Mouse (Mus musculus) CH12.LX (cell line): Measurements from ENCODE around the gene Tlr3. TPM values are rescaled to one million over a fixed set of nuclear protein-coding genes. Genes with fewer than 3 reads are reported as not detected.

Source experiments
- DNase-seq: peaks from one replicate; pipeline ENCODE4 v3.0.0-alpha.2; 2013; ENCODE audit errors: extremely low read depth
- H3K27ac ChIP-seq: 2 replicates; pipeline ENCODE4 v1.5.1; 2012; ENCODE audit warnings: low read depth, mild to moderate bottlenecking, control low read depth, moderate library complexity; ENCODE audit not compliant: insufficient read depth
- H3K27me3 ChIP-seq: replicated peaks from 2 replicates; pipeline ENCODE3; 2012; ENCODE audit warnings: inconsistent platforms
- H3K36me3 ChIP-seq, 2 experiments: replicated peaks in 1 of 2; 2 replicates each; pipeline versions ENCODE3 to v1.6.1; 2012; ENCODE audit warnings: inconsistent platforms in 1 of 2, low read length in 1 of 2, mild to moderate bottlenecking in 1 of 2, mixed read lengths in 1 of 2, moderate library complexity in 1 of 2; ENCODE audit not compliant: control insufficient read depth in 1 of 2, insufficient read depth in 1 of 2
- H3K4me1 ChIP-seq, 2 experiments: 2 replicates each; pipeline ENCODE4 v1.6.1; 2012; ENCODE audit warnings: inconsistent platforms in 1 of 2, moderate library complexity in 1 of 2; ENCODE audit not compliant: insufficient read depth in 2 of 2, control insufficient read depth in 1 of 2
- H3K4me2 ChIP-seq: 2 replicates; pipeline ENCODE4 v1.6.1; 2012; ENCODE audit warnings: low read depth, mild to moderate bottlenecking, control low read depth; ENCODE audit not compliant: poor library complexity, insufficient read depth, severe bottlenecking
- H3K4me3 ChIP-seq, 3 experiments: fragments of 150-350 bp in 1 of 3; sonication (generic) in 1 of 3; replicated peaks in 1 of 3; 2 replicates each; pipeline versions ENCODE3 to v1.5.1; 2011 to 2012; ENCODE audit warnings: low read depth in 2 of 3, low read length in 2 of 3, mild to moderate bottlenecking in 2 of 3, moderate library complexity in 2 of 3, control low read depth in 1 of 3, improper control_type of control experiment in 1 of 3, inconsistent platforms in 1 of 3, mixed read lengths in 1 of 3; ENCODE audit not compliant: poor library complexity in 1 of 3
- H3K79me2 ChIP-seq: replicated peaks from 2 replicates; pipeline ENCODE4 v1.6.1; 2012; ENCODE audit warnings: mild to moderate bottlenecking, moderate library complexity; ENCODE audit not compliant: control insufficient read depth, poor library complexity, insufficient read depth, severe bottlenecking; ENCODE audit errors: extremely low read depth
- H3K9ac ChIP-seq: 2 replicates; pipeline ENCODE4 v1.6.1; 2012; ENCODE audit warnings: low read depth, mild to moderate bottlenecking, control low read depth, moderate library complexity; ENCODE audit not compliant: insufficient read depth
- H3K9me3 ChIP-seq: replicated peaks from 2 replicates; pipeline ENCODE3; 2012; ENCODE audit warnings: low read length, inconsistent platforms, mixed read lengths
- BHLHE40 ChIP-seq: IDR thresholded peaks from 2 replicates; pipeline ENCODE4 v1.6.1; 2011; ENCODE audit warnings: mild to moderate bottlenecking, low read depth, low read length, improper control_type of control experiment
- CHD2 ChIP-seq: IDR thresholded peaks from 2 replicates; pipeline ENCODE4 v1.6.1; 2011; ENCODE audit warnings: low read length, improper control_type of control experiment
- CTCF ChIP-seq, 2 experiments: IDR thresholded peaks in 1 of 2; conservative IDR thresholded peaks in 1 of 2; 2 replicates each; pipeline ENCODE4 v1.5.1; 2011 to 2012; ENCODE audit warnings: low read depth in 2 of 2, low read length in 2 of 2, improper control_type of control experiment in 1 of 2, inconsistent platforms in 1 of 2, mild to moderate bottlenecking in 1 of 2, moderate library complexity in 1 of 2
- ELF1 ChIP-seq: IDR thresholded peaks from 2 replicates; pipeline ENCODE4 v1.6.1; 2014; ENCODE audit warnings: low read depth, mild to moderate bottlenecking, inconsistent platforms, low read length, improper control_type of control experiment
- EP300 ChIP-seq: IDR thresholded peaks from 2 replicates; pipeline ENCODE4 v1.6.1; 2011; ENCODE audit warnings: low read length, improper control_type of control experiment
- ETS1 ChIP-seq: conservative IDR thresholded peaks from 2 replicates; pipeline ENCODE4 v1.6.1; 2012; ENCODE audit warnings: low read depth, mild to moderate bottlenecking, inconsistent platforms, low read length, improper control_type of control experiment, moderate library complexity
- GABPA ChIP-seq: IDR thresholded peaks from 2 replicates; pipeline ENCODE4 v1.6.1; 2012; ENCODE audit warnings: low read depth, low read length, improper control_type of control experiment, inconsistent platforms; ENCODE audit not compliant: insufficient replicate concordance
- HCFC1 ChIP-seq: IDR thresholded peaks from 2 replicates; pipeline ENCODE4 v1.6.1; 2012; ENCODE audit warnings: low read depth, mild to moderate bottlenecking, inconsistent platforms, low read length, improper control_type of control experiment
- JUN ChIP-seq: IDR thresholded peaks from 2 replicates; pipeline ENCODE4 v1.6.1; 2011; ENCODE audit warnings: low read depth, mild to moderate bottlenecking, low read length, improper control_type of control experiment, moderate library complexity; ENCODE audit not compliant: insufficient read depth
- MAZ ChIP-seq: IDR thresholded peaks from 2 replicates; pipeline ENCODE4 v1.6.1; 2012; ENCODE audit warnings: low read depth, mild to moderate bottlenecking, inconsistent platforms, low read length, improper control_type of control experiment, moderate library complexity
- MEF2A ChIP-seq: IDR thresholded peaks from 2 replicates; pipeline ENCODE4 v1.6.1; 2014; ENCODE audit warnings: low read depth, mild to moderate bottlenecking, inconsistent platforms, low read length, improper control_type of control experiment, borderline replicate concordance
- MXI1 ChIP-seq: IDR thresholded peaks from 2 replicates; pipeline ENCODE4 v1.6.1; 2011; ENCODE audit warnings: mild to moderate bottlenecking, low read depth, low read length, improper control_type of control experiment
- NELFE ChIP-seq: IDR thresholded peaks from 2 replicates; pipeline ENCODE4 v1.6.1; 2011; ENCODE audit warnings: low read depth, low read length, improper control_type of control experiment
- NRF1 ChIP-seq: IDR thresholded peaks from 2 replicates; pipeline ENCODE4 v1.6.1; 2014; ENCODE audit warnings: low read depth, mild to moderate bottlenecking, inconsistent platforms, low read length, improper control_type of control experiment, moderate library complexity
- POLR2A ChIP-seq: IDR thresholded peaks from 2 replicates; pipeline ENCODE4 v1.6.1; 2011; ENCODE audit warnings: low read depth, mild to moderate bottlenecking, improper control_type of control experiment, low read length
- POLR2AphosphoS2 ChIP-seq: IDR thresholded peaks from 2 replicates; pipeline ENCODE4 v1.6.1; 2011; ENCODE audit warnings: low read depth, low read length, improper control_type of control experiment
- RAD21 ChIP-seq: IDR thresholded peaks from 2 replicates; pipeline ENCODE4 v1.6.1; 2011; ENCODE audit warnings: low read depth, mild to moderate bottlenecking, low read length, improper control_type of control experiment, moderate library complexity
- RCOR1 ChIP-seq: conservative IDR thresholded peaks from 2 replicates; pipeline ENCODE4 v1.6.1; 2012; ENCODE audit warnings: low read depth, mild to moderate bottlenecking, inconsistent platforms, low read length, improper control_type of control experiment
- SIN3A ChIP-seq: IDR thresholded peaks from 2 replicates; pipeline ENCODE4 v1.6.1; 2012; ENCODE audit warnings: low read length, improper control_type of control experiment, inconsistent platforms
- SMC3 ChIP-seq: IDR thresholded peaks from 2 replicates; pipeline ENCODE4 v1.6.1; 2011; ENCODE audit warnings: low read depth, low read length, improper control_type of control experiment
- TBP ChIP-seq: conservative IDR thresholded peaks from 2 replicates; pipeline ENCODE4 v1.6.1; 2011; ENCODE audit warnings: low read depth, low read length, improper control_type of control experiment
- UBTF ChIP-seq: IDR thresholded peaks from 2 replicates; pipeline ENCODE4 v1.6.1; 2012; ENCODE audit warnings: low read depth, mild to moderate bottlenecking, inconsistent platforms, low read length, improper control_type of control experiment, moderate library complexity
- ZC3H11A ChIP-seq: IDR thresholded peaks from 2 replicates; pipeline ENCODE4 v1.6.1; 2012; ENCODE audit warnings: low read depth, mild to moderate bottlenecking, inconsistent platforms, low read length, improper control_type of control experiment
- ZMIZ1 ChIP-seq: IDR thresholded peaks from 2 replicates; pipeline ENCODE4 v1.6.1; 2012; ENCODE audit warnings: low read depth, mild to moderate bottlenecking, inconsistent platforms, low read length, improper control_type of control experiment
- dilution Hi-C: fragments of 300-500 bp; cut with MboI; formaldehyde crosslinking; loops from 2 replicates; pipeline ENCODE4 v1.14.3; 2020; ENCODE audit warnings: low sequenced_read_pairs; ENCODE audit not compliant: extremely low pct_unique_long_range_greater_than_20kb, extremely low pct_ligation_motif_present
- in situ Hi-C: fragments of 300-500 bp; cut with MboI; formaldehyde crosslinking; loops from 3 replicates; pipeline ENCODE4 v1.14.3; 2019; ENCODE audit warnings: low sequenced_read_pairs, low pct_ligation_motif_present, low pct_unique_long_range_greater_than_20kb, mixed read lengths
- polyA plus RNA-seq: library from polyadenylated mRNA; unstranded; fragments of >175 nt; gene quantifications from 2 replicates; pipeline ENCODE4 v1.2.1, GENCODE M21; 2012; ENCODE audit warnings: low read depth; ENCODE audit not compliant: insufficient read length
- total RNA-seq, 2 experiments: library from RNA; depleted of rRNA; stranded (reverse); fragments of 300-350 nt in 1 of 2; fragments of >200 nt in 1 of 2; gene quantifications; 2 replicates each; pipeline ENCODE4 v1.2.3; 2012 to 2014

Gene Tlr3
- total and polyA plus RNA-seq, 3 experiments, result 0.04 to 1.7 (median 1.3) TPM

- in situ Hi-C loops, result no loop called here
- Histone ChIP-seq H3K79me2 (no peaks in the 10 kb centered on the region), H3K9me3 (no peaks in the 10 kb centered on the region), H3K36me3 (no peaks in the 10 kb centered on the region), H3K4me3 (no peak overlapping the region), H3K4me1 (peaks cover 0 to 12% of the 10 kb centered on the region in 2 experiments; a peak in 2 of 4 replicates), H3K9ac (no peak overlapping the region), H3K27me3 (no peaks in the 10 kb centered on the region), H3K4me2 (no peak overlapping the region), H3K27ac (no peak overlapping the region)
- TF ChIP-seq ZMIZ1 (no peak), MEF2A (no peak), TBP (no peak), UBTF (no peak), NRF1 (no peak), GABPA (no peak), ETS1 (no peak), SIN3A (no peak), ELF1 (no peak), HCFC1 (no peak), BHLHE40 (no peak), RAD21 (no peak), POLR2AphosphoS2 (no peak), POLR2A (no peak), MAZ (no peak), ZC3H11A (no peak), EP300 (no peak), SMC3 (no peak), RCOR1 (no peak)
- dilution Hi-C loops, result no loop called here
- no peak for DNase-seq
Observed at GRCm38 (mm10) chr8:45363220-45363619, 47.7 kb downstream of the Tlr3 start.

DNA sequence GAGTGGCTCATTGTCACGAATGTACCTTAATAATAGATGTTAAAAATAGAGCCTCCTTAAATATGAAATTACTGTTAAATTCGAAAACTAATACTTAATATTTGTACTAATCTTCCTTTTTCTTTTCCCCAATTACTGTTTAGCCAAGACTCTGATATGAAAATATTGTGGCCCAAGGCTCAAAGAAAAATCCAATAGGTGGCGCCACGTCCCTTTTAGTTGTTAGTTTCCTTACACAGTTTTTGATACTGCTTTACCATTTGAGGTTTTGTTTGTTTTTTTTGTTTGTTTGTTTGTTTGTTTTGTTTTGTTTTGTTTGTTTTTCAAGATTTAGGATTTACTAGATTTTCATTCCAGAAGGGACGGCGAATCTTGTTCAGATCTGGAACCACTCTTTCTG, 48.6 kb downstream of the Tlr3 start:
- in situ Hi-C loops (no loop called here), dilution Hi-C loops (no loop called here)
- TF ChIP-seq RAD21, result peak; percentile 57
- TF ChIP-seq JUN, result no peak
- peak in 1 of 2 experiments; percentile 54; a peak in 2 of 4 replicates for TF ChIP-seq CTCF (conservative IDR thresholded peaks at IDR 0.05 in 1 of 2, IDR thresholded peaks at IDR 0.05 in 1 of 2; ENCODE audit: low read depth in 2 of 2, low read length in 2 of 2)
- TF ChIP-seq MXI1, result no peak
- no peak for TF ChIP-seq ZC3H11A
- TF ChIP-seq MEF2A, result no peak
- TF ChIP-seq POLR2AphosphoS2, result no peak
- TF ChIP-seq NELFE, result no peak
- no peak for TF ChIP-seq CHD2
- peak; percentile 16 for DNase-seq
- no peaks in the 10 kb centered on the region for H3K79me2 ChIP-seq
- H3K4me1 ChIP-seq, result peaks cover 0 to 12% of the 10 kb centered on the region in 2 experiments; a peak in 2 of 4 replicates
- no peaks in the 10 kb centered on the region for H3K9me3 ChIP-seq
- H3K27me3 ChIP-seq, result no peaks in the 10 kb centered on the region
- no peak overlapping the region for H3K27ac ChIP-seq
- no peak overlapping the region for H3K4me2 ChIP-seq
- H3K9ac ChIP-seq, result no peak overlapping the region
- H3K36me3 ChIP-seq, result no peaks in the 10 kb centered on the region
- H3K4me3 ChIP-seq, result no peak overlapping the region
